Mouse (Mus musculus) G1E (cell line): ENCODE data around the gene Rpl18.

Source experiments
- CTCF ChIP-seq: IDR thresholded peaks from 2 replicates; pipeline ENCODE4 v1.5.1; 2012; ENCODE audit warnings: low read depth, low read length, inconsistent platforms, mixed read lengths
- GATA1 ChIP-seq: IDR thresholded peaks from 2 replicates; pipeline ENCODE4 v1.6.1; 2012; ENCODE audit warnings: borderline replicate concordance, low read length, inconsistent platforms, mixed read lengths
- GATA2 ChIP-seq: IDR thresholded peaks from 2 replicates; pipeline ENCODE4 v1.6.1; 2012; ENCODE audit warnings: low read depth, low read length, inconsistent platforms, borderline replicate concordance
- TAL1 ChIP-seq: conservative IDR thresholded peaks from 2 replicates; pipeline ENCODE4 v1.6.1; 2012; ENCODE audit warnings: low read depth, low read length, inconsistent platforms, mixed read lengths

DNA sequence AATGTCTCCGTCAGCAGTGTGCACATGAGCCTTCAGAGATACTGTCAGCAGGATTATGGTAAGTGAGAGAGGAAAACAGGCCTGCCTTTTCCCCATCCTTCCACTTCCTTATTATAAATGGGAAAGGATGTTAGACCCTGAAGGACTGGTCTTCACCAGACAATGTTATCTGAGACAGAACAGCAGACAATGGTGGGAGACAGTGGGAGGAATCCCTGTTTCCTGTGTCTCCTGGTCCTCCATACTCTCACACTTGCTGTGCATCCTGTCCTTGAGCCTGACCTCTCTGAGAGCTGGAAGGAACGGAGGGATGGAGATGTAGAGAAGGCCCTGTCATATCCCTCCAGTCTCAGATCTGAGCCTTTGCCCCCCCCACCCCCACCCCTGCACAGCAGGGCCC is 22.9 kb upstream of the Rpl18 start:
- no peak for TF ChIP-seq CTCF
- no peak for TF ChIP-seq TAL1
- TF ChIP-seq GATA1, result no peak
- TF ChIP-seq GATA2, result no peak
